8 mouse cellular contexts compared by ENCODE assay signal in genomic region chr14:47004161-47004560, GRCm38 (mm10).
A peak's percentile ranks its signal among the peaks of the same experiment; 100 is the strongest.
DNase-seq lines count a peak whose midpoint lies in the region.

No protein-coding gene starts in this region.

- DNase-seq in heart, postnatal 14 days, result peak; percentile 32 to 55
- no peak for DNase-seq in heart, adult 11 months
- DNase-seq in 3T3-L1 (ENCODE audit: low read depth, low spot score) (peak; percentile 38), NIH3T3 (ENCODE audit: low read depth) (peak; percentile 67)
- peak; percentile 24 for DNase-seq in gastrocnemius, postnatal 25 days
- peak; percentile 58 for DNase-seq in skeletal muscle tissue, adult 2 months (ENCODE audit: low read depth, low spot score)
- DNase-seq in c-Kit-positive CD71-positive TER-119-positive erythroid progenitor cells, embryonic 14.5 days (ENCODE audit: low spot score), result no peak
- no peak for DNase-seq in Muller cell, postnatal 12 days (ENCODE audit: inconsistent ontology term)

- intact Hi-C loops in heart, postnatal 14 days (cut with DNase I), result no loop called here

Comparison
In these comparisons a context has a peak if more than half of its experiments do, and no peak if none do; other contexts are left out.
1. DNase-seq: peak in heart, postnatal 14 days (2 of 2), 3T3-L1 (single experiment), NIH3T3 (single experiment), gastrocnemius, postnatal 25 days (single experiment) and skeletal muscle tissue, adult 2 months (single experiment); none in heart, adult 11 months (single experiment), c-Kit-positive CD71-positive TER-119-positive erythroid progenitor cells, embryonic 14.5 days (single experiment) and Muller cell, postnatal 12 days (single experiment).